Mouse (Mus musculus) forebrain, embryonic 11.5 days (tissue): ENCODE measurements at regions not wholly inside any gene's neighbourhood (a gene's known extent, or its start where the extent isn't known, plus 50 kb on each side); places are given as distances from the start of the nearest gene placed in this dataset.

Experiments used
- ATAC-seq: fragments of 200-750 bp; cut with Nextera tagmentation; replicated peaks from 2 replicates; pipeline ENCODE4 v1.8.0; 2017; ENCODE audit warnings: moderate TSS enrichment; ENCODE audit not compliant: low FRiP score
- DNase-seq: peaks from one replicate; pipeline ENCODE4 v3.0.0-alpha.2; 2017; ENCODE audit warnings: low spot score
- H3K27ac ChIP-seq: fragments of 300-500 bp; sonication (generic); 2 replicates; pipeline ENCODE4 v1.5.1; 2014; ENCODE audit warnings: low read depth, low read length
- H3K27me3 ChIP-seq: fragments of 300-500 bp; sonication (generic); 2 replicates; pipeline ENCODE4 v1.6.1; 2014; ENCODE audit warnings: mild to moderate bottlenecking, low read length, mixed read lengths; ENCODE audit not compliant: control insufficient read depth, insufficient read depth
- H3K36me3 ChIP-seq: fragments of 300-500 bp; sonication (generic); 2 replicates; pipeline ENCODE4 v1.6.1; 2014; ENCODE audit warnings: mild to moderate bottlenecking, low read length, moderate library complexity, mixed read lengths; ENCODE audit not compliant: control insufficient read depth, insufficient read depth
- H3K4me1 ChIP-seq: fragments of 300-500 bp; sonication (generic); replicated peaks from 2 replicates; pipeline ENCODE4 v1.6.1; 2014; ENCODE audit warnings: low read length, mixed read lengths; ENCODE audit not compliant: control insufficient read depth, insufficient read depth
- H3K4me2 ChIP-seq: fragments of 300-500 bp; sonication (generic); 2 replicates; pipeline ENCODE4 v1.6.1; 2014; ENCODE audit warnings: low read depth, mild to moderate bottlenecking, low read length, moderate library complexity, mixed read lengths; ENCODE audit not compliant: severe bottlenecking
- H3K4me3 ChIP-seq: fragments of 300-500 bp; sonication (generic); 2 replicates; pipeline ENCODE4 v1.5.1; 2014; ENCODE audit warnings: low read depth, low read length
- H3K9ac ChIP-seq: fragments of 300-500 bp; sonication (generic); 2 replicates; pipeline ENCODE4 v1.6.1; 2014; ENCODE audit warnings: low read length
- H3K9me3 ChIP-seq: fragments of 300-500 bp; sonication (generic); 2 replicates; pipeline ENCODE4 v1.6.1; 2016; ENCODE audit warnings: low read length, mixed read lengths; ENCODE audit not compliant: control insufficient read depth
- WGBS: fragments of 180-500 bp; shearing (Covaris S2); extraction: QIAGEN DNeasy Blood & Tissue Kit; methylation state at CpG from one replicate; pipeline ENCODE4 v1.1.7; 2014; 5-methylcytosine and 5-hydroxymethylcytosine counted together

DNA sequence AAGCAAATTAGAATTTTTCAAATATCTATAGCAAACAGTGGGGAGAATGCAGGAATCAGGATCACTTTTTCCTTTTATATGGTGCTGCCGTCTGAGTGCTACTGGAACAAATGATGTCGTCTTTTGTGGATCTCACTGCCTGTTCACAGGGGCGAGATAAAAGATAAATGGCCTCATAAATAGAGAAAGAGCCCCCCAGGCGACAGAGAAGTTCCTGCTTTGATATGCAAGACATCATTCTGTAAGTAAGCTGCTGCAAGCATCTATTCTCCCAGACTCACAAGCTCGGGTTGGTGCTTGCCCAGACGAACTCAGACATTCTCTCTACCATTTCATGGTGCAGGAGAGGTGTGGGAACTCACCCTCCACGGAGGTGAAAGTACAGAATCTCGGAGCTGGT is 377.6 kb upstream of the Cdh4 start:
- no peak overlapping the region for H3K4me3 ChIP-seq
- WGBS, result 57% methylated on average over 8 of the region's 8 CpGs
- DNase-seq (no peak), ATAC-seq (no peak)
- no peak overlapping the region for H3K27ac ChIP-seq
- H3K27me3 ChIP-seq, result no peaks in the 10 kb centered on the region
- H3K9ac ChIP-seq, result no peak overlapping the region
- no peaks in the 10 kb centered on the region for H3K9me3 ChIP-seq
- 0 out of 2 replicates have a peak, but pooled peaks cover 3% of the 10 kb centered on the region for H3K4me1 ChIP-seq
- H3K36me3 ChIP-seq, result no peaks in the 10 kb centered on the region
- H3K4me2 ChIP-seq, result no peak overlapping the region

GRCm38 (mm10) chr2:179069520-179069919 is 372.7 kb upstream of the Cdh4 start:
- Histone ChIP-seq H3K9me3 (no peaks in the 10 kb centered on the region), H3K27me3 (no peaks in the 10 kb centered on the region), H3K4me1 (0 out of 2 replicates have a peak, but pooled peaks cover 3% of the 10 kb centered on the region), H3K36me3 (no peaks in the 10 kb centered on the region), H3K27ac (no peak overlapping the region), H3K4me2 (no peak overlapping the region), H3K4me3 (no peak overlapping the region), H3K9ac (no peak overlapping the region)
- WGBS, result 86% methylated on average over 6 of the region's 6 CpGs
- ATAC-seq, result no peak
- DNase-seq, result no peak

DNA sequence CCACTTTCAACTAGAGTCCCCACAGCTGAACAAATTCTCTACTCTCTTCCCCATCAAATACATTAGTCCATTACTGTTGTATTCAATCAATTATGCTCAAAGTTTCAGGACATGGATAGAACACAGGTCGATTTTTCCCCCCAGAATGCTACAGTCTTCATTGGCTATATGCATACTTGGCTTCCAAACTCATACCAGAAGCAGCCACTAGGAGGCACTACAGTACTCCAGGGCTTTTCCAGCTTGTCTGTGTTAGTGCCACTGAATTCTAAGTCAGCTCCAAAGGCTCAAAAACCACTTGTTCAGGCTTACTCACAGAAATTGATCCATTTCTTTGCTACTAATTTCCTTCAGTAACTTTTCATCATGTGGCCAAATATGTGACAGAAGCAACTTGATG is 371.9 kb upstream of the Cdh4 start:
- no peak overlapping the region for H3K9ac ChIP-seq
- no peak overlapping the region for H3K4me2 ChIP-seq
- no peaks in the 10 kb centered on the region for H3K9me3 ChIP-seq
- no peak overlapping the region for H3K27ac ChIP-seq
- 39% methylated on average over 1 of the region's 1 CpGs for WGBS
- ATAC-seq (no peak), DNase-seq (peak; percentile 66)
- no peaks in the 10 kb centered on the region for H3K36me3 ChIP-seq
- H3K27me3 ChIP-seq, result no peaks in the 10 kb centered on the region
- no peak overlapping the region for H3K4me3 ChIP-seq
- no peaks in the 10 kb centered on the region for H3K4me1 ChIP-seq

GRCm38 (mm10) chr2:179080462-179081274 is 361.6 kb upstream of the Cdh4 start:
- DNase-seq, result no peak
- Histone ChIP-seq H3K36me3 (no peaks in the 10 kb centered on the region), H3K27me3 (no peaks in the 10 kb centered on the region), H3K4me3 (no peak overlapping the region), H3K4me1 (no peaks in the 10 kb centered on the region), H3K9ac (no peak overlapping the region), H3K27ac (no peak overlapping the region), H3K9me3 (no peaks in the 10 kb centered on the region), H3K4me2 (no peak overlapping the region)
- 75% methylated on average over 13 of the region's 13 CpGs for WGBS
- no peak for ATAC-seq

DNA sequence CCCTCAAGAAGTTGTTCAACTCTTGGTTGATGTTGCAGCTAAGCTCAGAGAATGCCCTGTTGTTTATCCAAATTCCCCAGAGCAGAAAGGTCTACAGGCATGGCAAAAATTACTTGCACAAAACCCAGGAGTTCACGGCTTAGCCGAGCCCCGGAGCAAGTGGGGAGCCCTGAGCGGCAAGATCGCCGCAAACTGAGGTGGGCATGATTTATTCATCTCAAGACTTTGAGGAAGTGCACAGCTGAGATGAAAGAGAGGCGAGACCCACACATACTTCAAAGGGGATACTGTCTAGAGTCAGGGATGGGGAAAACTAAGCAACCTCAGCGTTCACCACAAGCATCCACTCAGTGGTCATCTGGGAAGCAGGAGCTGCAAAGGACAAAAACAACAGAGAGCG is 355.3 kb upstream of the Cdh4 start:
- no peaks in the 10 kb centered on the region for H3K4me1 ChIP-seq
- 91% methylated on average over 9 of the region's 9 CpGs for WGBS
- H3K9me3 ChIP-seq, result no peaks in the 10 kb centered on the region
- no peak overlapping the region for H3K4me3 ChIP-seq
- no peak overlapping the region for H3K4me2 ChIP-seq
- H3K27ac ChIP-seq, result no peak overlapping the region
- DNase-seq (no peak), ATAC-seq (no peak)
- no peaks in the 10 kb centered on the region for H3K36me3 ChIP-seq
- no peaks in the 10 kb centered on the region for H3K27me3 ChIP-seq
- no peak overlapping the region for H3K9ac ChIP-seq

GRCm38 (mm10) chr2:179091480-179091879 is 350.8 kb upstream of the Cdh4 start:
- 45% methylated on average over 3 of the region's 3 CpGs for WGBS
- no peak for DNase-seq

DNA sequence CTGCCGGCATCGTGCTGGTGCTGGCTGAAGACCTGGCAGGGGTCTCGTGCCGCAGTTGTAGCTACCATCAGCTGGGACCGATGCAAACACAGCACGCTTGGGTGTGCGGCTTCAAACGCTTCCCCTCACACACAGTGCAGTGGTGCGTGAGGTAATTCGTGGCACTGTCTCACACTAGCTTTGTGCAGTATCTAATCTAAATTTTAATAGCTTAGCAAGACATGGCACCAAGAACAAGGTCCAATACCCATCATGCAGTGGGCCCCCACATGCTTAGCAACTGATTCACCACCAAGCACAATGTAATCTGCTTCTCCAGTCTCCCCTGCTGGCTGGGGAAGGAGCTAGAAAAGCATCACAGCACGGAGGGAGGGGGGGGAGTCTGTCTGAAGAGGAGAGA is 348.2 kb upstream of the Cdh4 start:
- no peak overlapping the region for H3K9ac ChIP-seq
- ATAC-seq (peak; percentile 87), DNase-seq (peak; percentile 61)
- no peaks in the 10 kb centered on the region for H3K9me3 ChIP-seq
- no peak overlapping the region for H3K4me2 ChIP-seq
- H3K4me1 ChIP-seq, result 0 out of 2 replicates have a peak, but pooled peaks cover 3% of the 10 kb centered on the region
- no peaks in the 10 kb centered on the region for H3K36me3 ChIP-seq
- H3K4me3 ChIP-seq, result no peak overlapping the region
- H3K27me3 ChIP-seq, result no peaks in the 10 kb centered on the region
- 46% methylated on average over 11 of the region's 11 CpGs for WGBS
- no peak overlapping the region for H3K27ac ChIP-seq

More at GRCm38 (mm10) chr2:179091480-179091879, 350.8 kb upstream of the Cdh4 start:
- no peak overlapping the region for H3K27ac ChIP-seq
- H3K4me3 ChIP-seq, result no peak overlapping the region
- ATAC-seq, result no peak
- H3K9ac ChIP-seq, result no peak overlapping the region
- 0 out of 2 replicates have a peak, but pooled peaks cover 3% of the 10 kb centered on the region for H3K4me1 ChIP-seq
- no peak overlapping the region for H3K4me2 ChIP-seq
- no peaks in the 10 kb centered on the region for H3K9me3 ChIP-seq
- no peaks in the 10 kb centered on the region for H3K36me3 ChIP-seq
- H3K27me3 ChIP-seq, result no peaks in the 10 kb centered on the region

GRCm38 (mm10) chr2:179095981-179096380 is 346.2 kb upstream of the Cdh4 start:
- H3K27ac ChIP-seq, result no peak overlapping the region

DNA sequence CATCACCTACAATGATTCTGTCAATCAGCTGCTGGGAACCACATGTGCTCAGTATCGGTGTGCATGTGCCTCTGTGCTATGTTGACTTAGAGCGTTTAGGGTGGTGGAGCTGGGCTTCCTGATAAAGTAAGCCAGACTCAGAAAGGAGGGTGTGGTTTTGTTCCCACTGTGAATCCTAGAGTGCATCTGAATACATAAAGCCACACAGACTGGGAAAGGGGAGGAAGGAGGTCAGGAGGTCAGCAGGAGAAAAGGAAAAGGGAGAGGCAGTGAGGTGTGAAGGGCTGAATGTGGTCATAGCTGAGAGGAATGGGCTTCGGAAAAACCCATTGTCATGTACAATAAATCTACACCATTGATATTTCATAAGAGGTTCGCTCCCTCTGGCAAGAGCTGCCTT is 345.4 kb upstream of the Cdh4 start:
- Histone ChIP-seq H3K4me3 (no peak overlapping the region), H3K27ac (no peak overlapping the region), H3K9ac (no peak overlapping the region), H3K9me3 (no peaks in the 10 kb centered on the region), H3K27me3 (no peaks in the 10 kb centered on the region), H3K36me3 (no peaks in the 10 kb centered on the region), H3K4me1 (0 out of 2 replicates have a peak, but pooled peaks cover 3% of the 10 kb centered on the region), H3K4me2 (no peak overlapping the region)
- WGBS, result 37% methylated on average over 4 of the region's 4 CpGs
- DNase-seq (no peak), ATAC-seq (no peak)

More at GRCm38 (mm10) chr2:179095981-179096380, 346.2 kb upstream of the Cdh4 start:
- DNase-seq (no peak), ATAC-seq (no peak)
- Histone ChIP-seq H3K9ac (no peak overlapping the region), H3K36me3 (no peaks in the 10 kb centered on the region), H3K27me3 (no peaks in the 10 kb centered on the region), H3K4me3 (no peak overlapping the region), H3K9me3 (no peaks in the 10 kb centered on the region), H3K4me2 (no peak overlapping the region), H3K4me1 (0 out of 2 replicates have a peak, but pooled peaks cover 3% of the 10 kb centered on the region)
- 94% methylated on average over 3 of the region's 3 CpGs for WGBS
